Mouse (Mus musculus): Measurements from ENCODE around the gene Yars. TPM values are rescaled to one million over a fixed set of nuclear protein-coding genes. Genes with fewer than 3 reads are reported as not detected.

The Yars gene
- total and polyA plus RNA-seq, 3 experiments: 89.5 to 539 (median 179) TPM

GRCm38 (mm10) chr4:129221097-129222010, 31.8 kb downstream of the Yars start:
- H3K27me3 ChIP-seq (ENCODE audit: control insufficient read depth in 1 of 2, insufficient read depth in 2 of 2, low read length in 2 of 2): no peaks in the 10 kb centered on the region
- DNase-seq (ENCODE audit: low read depth, low spot score): peak; percentile 41
- no peak overlapping the region for H3K27ac ChIP-seq (ENCODE audit: control insufficient read depth, low read depth, low read length)
- no peaks in the 10 kb centered on the region for H3K9me3 ChIP-seq (replicated peaks; ENCODE audit: insufficient read depth, low read length)
- no peak overlapping the region for H3K9ac ChIP-seq (ENCODE audit: control insufficient read depth, low read depth, low read length, poor library complexity, severe bottlenecking)
- no peaks in the 10 kb centered on the region for H3K79me2 ChIP-seq (ENCODE audit: control insufficient read depth, insufficient read depth, low read length, poor library complexity)
- H3K4me1 ChIP-seq (ENCODE audit: control insufficient read depth in 1 of 2, insufficient read depth in 2 of 2, low read length in 2 of 2): peaks cover 4 to 9% of the 10 kb centered on the region in 2 experiments; a peak in 2 of 4 replicates
- 0 out of 2 replicates have a peak, but pooled peaks have one; percentile 9 for TF ChIP-seq GATA1 (IDR thresholded peaks at IDR 0.05; ENCODE audit: low read depth, low read length)
- no peak for TF ChIP-seq ZMIZ1 (IDR thresholded peaks at IDR 0.05; ENCODE audit: low read depth, low read length)
- TF ChIP-seq MAFK (IDR thresholded peaks at IDR 0.05; ENCODE audit: borderline replicate concordance, low read depth, low read length): no peak
- TF ChIP-seq USF2 (IDR thresholded peaks at IDR 0.05; ENCODE audit: borderline replicate concordance in 1 of 2, insufficient read depth in 1 of 2, low read depth in 1 of 2, low read length in 2 of 2): no peak
- no peak for TF ChIP-seq BHLHE40 (IDR thresholded peaks at IDR 0.05; ENCODE audit: borderline replicate concordance, low read depth, low read length)
- no peak for TF ChIP-seq CHD1 (IDR thresholded peaks at IDR 0.05; ENCODE audit: low read depth, low read length)
- TF ChIP-seq ZC3H11A (IDR thresholded peaks at IDR 0.05; ENCODE audit: low read depth, low read length): no peak
- no peak for TF ChIP-seq TAL1 (IDR thresholded peaks at IDR 0.05; ENCODE audit: low read length)
- no peak for TF ChIP-seq SIN3A (IDR thresholded peaks at IDR 0.05; ENCODE audit: low read length)
- 0 out of 2 replicates have a peak, but pooled peaks have one; percentile 26 for TF ChIP-seq MXI1 (IDR thresholded peaks at IDR 0.05; ENCODE audit: low read depth, low read length)
- no peak for TF ChIP-seq RAD21 (IDR thresholded peaks at IDR 0.05; ENCODE audit: low read depth, low read length)
- TF ChIP-seq ELF1 (IDR thresholded peaks at IDR 0.05; ENCODE audit: low read depth, low read length): no peak
- TF ChIP-seq CTCF (IDR thresholded peaks at IDR 0.05 in 2 of 3, conservative IDR thresholded peaks at IDR 0.05 in 1 of 3; ENCODE audit: control insufficient read depth in 1 of 3, insufficient read depth in 1 of 3, low read depth in 2 of 3, low read length in 3 of 3, poor library complexity in 1 of 3, severe bottlenecking in 1 of 3): no peak
- no peak for TF ChIP-seq E2F4 (IDR thresholded peaks at IDR 0.05; ENCODE audit: borderline replicate concordance, low read depth, low read length)
- no peak for TF ChIP-seq MAX (IDR thresholded peaks at IDR 0.05; ENCODE audit: low read length)
- no peak for TF ChIP-seq POLR2AphosphoS2 (IDR thresholded peaks at IDR 0.05; ENCODE audit: low read length)
- no peak for TF ChIP-seq POLR2A (IDR thresholded peaks at IDR 0.05; ENCODE audit: control insufficient read depth in 1 of 2, insufficient read depth in 1 of 2, low read depth in 1 of 2, low read length in 2 of 2, poor library complexity in 1 of 2)
- no peak for TF ChIP-seq UBTF (IDR thresholded peaks at IDR 0.05; ENCODE audit: borderline replicate concordance, insufficient read depth, low read depth, low read length)
- no peak for TF ChIP-seq TBP (IDR thresholded peaks at IDR 0.05; ENCODE audit: low read depth, low read length)
- TF ChIP-seq NRF1 (IDR thresholded peaks at IDR 0.05; ENCODE audit: insufficient read depth, low read depth, low read length, poor library complexity, severe bottlenecking): no peak
- TF ChIP-seq MYC (IDR thresholded peaks at IDR 0.05; ENCODE audit: low read depth, low read length): no peak
- no peak for TF ChIP-seq CHD2 (IDR thresholded peaks at IDR 0.05; ENCODE audit: low read length)
- TF ChIP-seq EP300 (IDR thresholded peaks at IDR 0.05; ENCODE audit: low read depth in 1 of 2, low read length in 2 of 2): peak in 1 of 2 experiments; percentile 16; a peak in 1 of 4 replicates
- TF ChIP-seq GABPA (IDR thresholded peaks at IDR 0.05; ENCODE audit: low read depth, low read length): no peak
- no peak for TF ChIP-seq SMC3 (IDR thresholded peaks at IDR 0.05; ENCODE audit: low read depth, low read length)
- peak; percentile 82 for TF ChIP-seq USF1 (IDR thresholded peaks at IDR 0.05; ENCODE audit: low read depth, low read length)
- TF ChIP-seq KAT2A (conservative IDR thresholded peaks at IDR 0.05; ENCODE audit: low read depth, low read length): no peak
- no peak for TF ChIP-seq NELFE (IDR thresholded peaks at IDR 0.05; ENCODE audit: low read depth, low read length)
- TF ChIP-seq TCF12 (IDR thresholded peaks at IDR 0.05; ENCODE audit: low read depth, low read length): no peak
- peaks cover 0 to 10% of the 10 kb centered on the region in 2 experiments for H3K36me3 ChIP-seq (ENCODE audit: control insufficient read depth in 1 of 2, insufficient read depth in 2 of 2, low read length in 2 of 2)
- no peak overlapping the region for H3K4me3 ChIP-seq (ENCODE audit: control insufficient read depth in 1 of 2, insufficient read depth in 1 of 2, low read depth in 2 of 2, low read length in 2 of 2)

Measured in MEL (cell line).